8 mouse cellular contexts compared by ENCODE assay signal in genomic region chr10:119240722-119241089, GRCm38 (mm10). TPM values are rescaled to one million over a fixed set of nuclear protein-coding genes. Genes with fewer than 3 reads are reported as not detected.
A peak's percentile ranks its signal among the peaks of the same experiment; 100 is the strongest.
DNase-seq lines count a peak whose midpoint lies in the region; ATAC-seq and TF ChIP-seq lines count a peak whose summit lies in the region.

No protein-coding gene starts in this region.

- H3K36me3 ChIP-seq in liver, adult 2 months (ENCODE audit: control insufficient read depth, insufficient read depth, low read length): no peaks in the 10 kb centered on the region; the same call in 1 of the 2 replicates
- H3K36me3 ChIP-seq in liver, embryonic 16.5 days (ENCODE audit: control insufficient read depth, insufficient read depth): no peaks in the 10 kb centered on the region

- H3K79me2 ChIP-seq in liver, adult 2 months (ENCODE audit: control insufficient read depth, insufficient read depth, low read length): peaks cover 16% of the 10 kb centered on the region; the same call in 1 of the 2 replicates

- peak overlapping the region; percentile 43 for H3K4me3 ChIP-seq in liver, adult 2 months (ENCODE audit: insufficient read depth, low read depth, low read length)
- peak overlapping the region; percentile 75 for H3K4me3 ChIP-seq in brown adipose tissue, adult 24 weeks (ENCODE audit: insufficient read depth, low read depth, low read length)
- peak overlapping the region; percentile 92 for H3K4me3 ChIP-seq in liver, embryonic 16.5 days (ENCODE audit: low read depth, low read length)

- no peak for TF ChIP-seq CTCF in liver, adult 2 months (IDR thresholded peaks at IDR 0.05; ENCODE audit: low read depth, low read length)

- TF ChIP-seq POLR2A in liver, adult 2 months (IDR thresholded peaks at IDR 0.05; ENCODE audit: extremely low read depth, insufficient read depth, low read length): no peak

- peak overlapping the region; percentile 80 for H3K27ac ChIP-seq in liver, adult 2 months (replicated peaks; ENCODE audit: insufficient read depth, low read depth, low read length)
- H3K27ac ChIP-seq in brown adipose tissue, adult 24 weeks (replicated peaks; ENCODE audit: low read depth, low read length): peak overlapping the region; percentile 61
- H3K27ac ChIP-seq in liver, embryonic 16.5 days (ENCODE audit: low read length): peak overlapping the region; percentile 20

- H3K9ac ChIP-seq in liver, adult 2 months (ENCODE audit: low read depth, low read length): peak overlapping the region; percentile 74
- H3K9ac ChIP-seq in liver, embryonic 16.5 days (ENCODE audit: low read depth, low read length): peak overlapping the region; percentile 75

- peak overlapping the region; percentile 78 for H3K4me2 ChIP-seq in liver, embryonic 16.5 days (ENCODE audit: low read depth, low read length)

- no peak for ATAC-seq in liver, embryonic 16.5 days (ENCODE audit: low read depth)
- ATAC-seq in megakaryocyte progenitor cell, adult 5-6 weeks (replicated peaks; ENCODE audit: poor library complexity): no peak
- ATAC-seq in megakaryocyte-erythroid progenitor cell, adult 5-6 weeks (replicated peaks; ENCODE audit: low FRiP score, low TSS enrichment, poor library complexity, severe bottlenecking): no peak

- DNase-seq in liver, adult 2 months (ENCODE audit: extremely low read depth, low read depth, low spot score): no peak
- no peak for DNase-seq in liver
- peak; percentile 35 to 47 for DNase-seq in frontal cortex, postnatal 36 days (ENCODE audit: low spot score in 2 of 2)
- no peak for DNase-seq in cerebellum, postnatal 10 days

- H3K9me3 ChIP-seq in liver, embryonic 16.5 days (replicated peaks; ENCODE audit: control insufficient read depth, low read length): no peaks in the 10 kb centered on the region

- no peaks in the 10 kb centered on the region for H3K27me3 ChIP-seq in liver, adult 2 months (ENCODE audit: control insufficient read depth, insufficient read depth, low read length)
- no peaks in the 10 kb centered on the region for H3K27me3 ChIP-seq in liver, embryonic 16.5 days (ENCODE audit: control insufficient read depth, insufficient read depth, low read depth, low read length)

- 5% methylated on average over 9 of the region's 9 CpGs for WGBS in liver, adult 2 months
- WGBS in liver, embryonic 16.5 days (ENCODE audit: insufficient replicate concordance): 3% methylated on average over 9 of the region's 9 CpGs

- H3K4me1 ChIP-seq in liver, adult 2 months (ENCODE audit: control insufficient read depth, insufficient read depth, low read length): peaks cover 3% of the 10 kb centered on the region
- peaks cover 8% of the 10 kb centered on the region; the same call in 1 of the 2 replicates for H3K4me1 ChIP-seq in brown adipose tissue, adult 24 weeks (ENCODE audit: control insufficient read depth, insufficient read depth, insufficient read length, low read length)
- H3K4me1 ChIP-seq in liver, embryonic 16.5 days (ENCODE audit: control insufficient read depth, low read depth, low read length): peaks cover 12% of the 10 kb centered on the region

RNA-seq across cellular contexts. Expression of gene Cand1, which starts 0.9 kb away (rescaled TPM):
- total RNA-seq in liver, adult 2 months (2014; rRNA removed): 30.2 and 34.9 TPM in 2 replicates
- polyA plus RNA-seq in liver, adult 2 months (2012; rRNA removed): 15.2 and 17.7 TPM in 2 replicates
- 12.2 and 25.1 TPM in 2 replicates for polyA plus RNA-seq in brown adipose tissue, adult 24 weeks (2012; ENCODE audit: insufficient read depth, insufficient read length, missing spikeins)
- 12.0 and 12.4 TPM in 2 replicates for polyA plus RNA-seq in liver, embryonic 16.5 days (2015; fragmentation: Nextera tagmentation; extraction: Ambion mirVana)
- total RNA-seq in megakaryocyte progenitor cell, adult 5-6 weeks (2015): 74.5 and 87.6 TPM in 2 replicates
- 39.0 and 45.9 TPM in 2 replicates for total RNA-seq in megakaryocyte progenitor cell, adult 5-6 weeks (2017)
- 66.7 and 91.2 TPM in 2 replicates for total RNA-seq in megakaryocyte-erythroid progenitor cell, adult 5-6 weeks (2014; fragmentation: Nextera tagmentation)
- 44.9 and 46.0 TPM in 2 replicates for total RNA-seq in megakaryocyte-erythroid progenitor cell, adult 5-6 weeks (2017)

Comparison
In these comparisons a context has a peak if more than half of its experiments do, and no peak if none do; other contexts are left out.
1. DNase-seq: peak in frontal cortex, postnatal 36 days (2 of 2); none in liver, adult 2 months (single experiment), liver (single experiment) and cerebellum, postnatal 10 days (0 of 2).
2. H3K27ac ChIP-seq: peak in every context shown above with its lines; median percentile 80 in liver, adult 2 months; 61 in brown adipose tissue, adult 24 weeks; 20 in liver, embryonic 16.5 days.
3. Peak in every context shown above with its lines, with median percentiles within 50 percentile points of each other: H3K4me3 ChIP-seq.